Mouse (Mus musculus): ENCODE measurements around the gene Slx4ip.

GRCm38 (mm10) chr2:137002031-137002430 lies 111.0 kb downstream of the Slx4ip start:
- TF ChIP-seq CTCF (IDR thresholded peaks at IDR 0.05; ENCODE audit: low read depth, low read length) (no peak), POLR2A (IDR thresholded peaks at IDR 0.05; ENCODE audit: extremely low read depth, insufficient read depth, low read length) (no peak)

Data from liver, adult 2 months (tissue).